Mouse (Mus musculus): ENCODE results near the gene Gm5129. TPM values are rescaled to one million over a fixed set of nuclear protein-coding genes. Genes with fewer than 3 reads are reported as not detected.

The Gm5129 gene
- polyA plus RNA-seq, 1 experiment from 2014 or later: not detected

DNA sequence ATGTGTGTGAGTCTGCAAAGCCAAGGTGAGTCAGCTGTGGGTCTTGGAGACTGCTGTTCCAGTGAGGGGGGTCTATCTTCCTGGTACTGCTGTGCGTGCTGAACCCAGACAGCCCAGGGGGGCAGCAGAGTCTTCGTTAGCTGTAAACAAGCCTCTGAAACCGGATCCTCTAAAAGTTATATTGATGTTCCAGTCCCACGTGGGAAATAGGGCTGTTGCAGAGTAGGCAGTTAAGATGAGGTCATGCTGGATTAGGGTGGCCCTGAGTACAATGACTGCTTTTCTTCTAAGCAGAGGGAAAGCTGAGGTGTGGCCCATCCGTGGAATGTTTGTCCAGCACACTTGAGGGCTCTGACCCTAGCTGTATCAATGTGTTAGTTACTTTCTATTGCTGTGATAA, 27.5 kb downstream of the Gm5129 start:
- Histone ChIP-seq H3K36me3 (replicated peaks) (no peaks in the 10 kb centered on the region), H3K4me1 (peaks cover 5% of the 10 kb centered on the region; the same call in 1 of the 2 replicates), H3K4me3 (no peak overlapping the region), H3K27me3 (replicated peaks; ENCODE audit: low read depth, poor library complexity, severe bottlenecking) (no peaks in the 10 kb centered on the region), H3K9me3 (no peaks in the 10 kb centered on the region), H3K27ac (replicated peaks) (no peak overlapping the region)
- 17% methylated on average over 5 of the region's 5 CpGs for WGBS
- DNase-seq (ENCODE audit: low spot score): peak; percentile 30

DNA sequence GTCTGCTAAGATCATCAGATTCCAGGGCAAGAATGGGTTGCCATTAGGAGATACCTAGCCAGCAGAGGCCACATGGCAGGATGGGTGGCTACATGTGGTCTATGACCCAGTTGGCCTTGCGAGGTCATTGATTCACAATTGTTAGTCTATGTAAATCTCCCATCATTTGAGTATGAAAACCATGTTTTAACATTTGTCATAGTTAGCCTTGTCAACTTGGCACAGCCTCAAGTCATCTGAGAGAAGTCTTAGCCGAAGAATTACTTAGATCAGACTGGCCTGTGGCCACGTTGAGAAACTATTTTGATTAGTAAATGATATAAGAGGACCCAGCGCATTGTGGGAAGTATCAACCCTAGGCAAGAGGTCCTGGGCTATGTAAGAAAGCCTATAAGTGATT, 28.5 kb downstream of the Gm5129 start:
- Histone ChIP-seq H3K9me3 (no peaks in the 10 kb centered on the region), H3K36me3 (replicated peaks) (no peaks in the 10 kb centered on the region), H3K27ac (replicated peaks) (no peak overlapping the region), H3K4me1 (peaks cover 5% of the 10 kb centered on the region; the same call in 1 of the 2 replicates), H3K4me3 (no peak overlapping the region), H3K27me3 (replicated peaks; ENCODE audit: low read depth, poor library complexity, severe bottlenecking) (no peaks in the 10 kb centered on the region)
- 89% methylated on average over 4 of the region's 4 CpGs for WGBS
- DNase-seq (ENCODE audit: low spot score): no peak

DNA sequence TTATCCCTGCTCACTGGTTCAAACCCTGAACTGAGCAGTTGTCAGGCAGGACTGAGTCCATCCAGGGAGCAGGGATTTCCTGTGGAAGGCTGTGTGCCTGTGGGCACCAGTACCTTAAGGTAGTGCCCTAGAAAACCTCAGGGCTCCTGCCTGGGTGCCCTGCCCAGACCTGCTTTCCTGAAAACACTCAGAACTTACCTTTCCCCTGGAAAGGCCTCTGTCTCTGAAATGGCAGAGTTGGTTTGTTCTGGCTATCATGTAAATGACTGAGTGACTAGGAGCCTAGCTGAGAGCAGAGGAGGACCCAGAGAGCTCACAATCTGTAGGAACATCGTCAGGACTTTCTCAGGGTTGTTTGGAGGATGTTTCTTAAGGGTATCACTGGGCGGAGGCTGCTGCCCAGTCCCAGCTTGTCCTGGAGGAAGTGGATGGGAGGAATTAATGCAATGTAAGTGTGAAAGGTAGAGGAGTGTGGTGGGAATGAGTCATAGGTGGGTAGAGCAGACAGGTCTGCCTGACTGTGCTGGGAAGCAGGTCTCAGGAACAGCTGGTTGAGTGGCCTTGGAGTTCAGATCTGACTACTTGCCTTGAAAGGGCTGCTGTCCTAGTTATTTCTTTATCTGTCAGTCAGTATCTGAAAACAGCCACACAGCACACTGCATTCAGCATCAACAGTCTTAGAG, 36.1 kb downstream of the Gm5129 start:
- Histone ChIP-seq H3K9me3 (no peaks in the 10 kb centered on the region), H3K36me3 (replicated peaks) (no peaks in the 10 kb centered on the region), H3K4me3 (no peak overlapping the region), H3K27ac (replicated peaks) (no peak overlapping the region), H3K4me1 (no peaks in the 10 kb centered on the region), H3K27me3 (replicated peaks; ENCODE audit: low read depth, poor library complexity, severe bottlenecking) (no peaks in the 10 kb centered on the region; the same call in 1 of the 2 replicates)
- DNase-seq (ENCODE audit: low spot score): no peak
- 82% methylated on average over 2 of the region's 2 CpGs for WGBS

DNA sequence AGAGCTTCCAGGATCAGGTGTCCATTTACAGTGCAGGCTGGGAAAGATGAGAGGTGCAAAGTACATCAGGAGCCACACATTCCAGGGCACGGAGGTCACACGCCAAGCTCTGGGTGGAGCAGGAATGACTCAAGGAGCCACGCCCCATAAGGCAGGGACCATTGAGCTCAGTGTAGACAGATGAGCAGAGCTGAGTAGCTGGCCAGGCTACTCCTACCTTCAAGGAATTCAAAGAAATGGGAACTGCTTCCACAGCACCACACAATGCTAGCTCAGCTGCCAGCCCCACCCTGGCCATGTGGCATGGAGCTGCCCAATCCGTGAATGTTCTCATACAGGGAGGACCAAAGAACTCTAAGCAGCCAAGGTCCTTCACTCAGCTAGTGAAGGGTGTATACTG, 37.2 kb downstream of the Gm5129 start:
- no peaks in the 10 kb centered on the region for H3K36me3 ChIP-seq (replicated peaks)
- DNase-seq (ENCODE audit: low spot score): no peak

DNA sequence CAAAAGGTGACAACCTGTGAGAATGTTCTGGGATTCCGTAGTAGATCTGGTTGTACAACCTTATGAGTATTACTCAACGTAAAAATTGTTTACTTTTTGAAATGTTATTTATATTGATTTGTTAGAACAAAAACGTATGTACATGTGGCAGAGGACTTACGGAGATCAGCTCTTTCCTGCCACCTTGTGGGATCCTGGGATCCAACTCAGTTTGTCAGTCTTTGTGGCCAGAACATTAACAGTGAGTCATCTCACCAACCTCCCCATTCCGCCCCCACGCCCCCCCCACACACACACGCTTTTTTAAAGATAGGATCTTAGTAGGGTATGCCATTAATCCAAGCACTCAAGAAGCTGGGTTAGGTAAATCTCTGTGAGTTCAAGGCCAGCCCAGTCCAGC, 47.4 kb downstream of the Gm5129 start:
- Histone ChIP-seq H3K27ac (replicated peaks) (no peak overlapping the region), H3K4me1 (no peaks in the 10 kb centered on the region), H3K9me3 (no peaks in the 10 kb centered on the region), H3K36me3 (replicated peaks) (no peaks in the 10 kb centered on the region), H3K27me3 (replicated peaks; ENCODE audit: low read depth, poor library complexity, severe bottlenecking) (no peaks in the 10 kb centered on the region), H3K4me3 (no peak overlapping the region)
- 68% methylated on average over 7 of the region's 7 CpGs for WGBS
- DNase-seq (ENCODE audit: low spot score): no peak

More for the DNA sequence above, 37.2 kb downstream of the Gm5129 start:
- WGBS: 82% methylated on average over 4 of the region's 4 CpGs
- no peaks in the 10 kb centered on the region for H3K9me3 ChIP-seq
- no peak overlapping the region for H3K4me3 ChIP-seq
- H3K27me3 ChIP-seq (replicated peaks; ENCODE audit: low read depth, poor library complexity, severe bottlenecking): no peaks in the 10 kb centered on the region; the same call in 1 of the 2 replicates
- H3K27ac ChIP-seq (replicated peaks): no peak overlapping the region
- H3K4me1 ChIP-seq: no peaks in the 10 kb centered on the region

DNA sequence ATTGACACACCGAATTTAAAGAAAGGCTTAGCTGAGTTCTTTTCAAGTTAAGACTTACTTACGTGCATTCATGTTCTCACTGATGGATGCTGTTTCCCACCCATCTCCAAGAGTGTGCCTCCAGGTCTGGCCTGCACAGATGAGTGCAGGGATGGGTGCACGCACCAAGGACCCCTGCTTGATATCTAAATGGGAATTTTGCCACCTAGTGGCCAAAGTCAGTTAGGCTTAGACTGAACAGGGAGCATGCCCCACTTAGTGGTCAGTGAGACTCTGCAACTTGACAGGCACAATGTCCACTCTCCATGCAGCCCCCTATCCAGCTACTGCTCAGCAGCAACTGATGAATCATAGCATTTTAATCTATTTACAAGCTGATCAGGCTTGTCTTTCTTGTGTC, 48.1 kb downstream of the Gm5129 start:
- H3K4me1 ChIP-seq: no peaks in the 10 kb centered on the region
- DNase-seq (ENCODE audit: low spot score): peak; percentile 44
- 0 out of 2 replicates have a peak, but pooled peaks cover 1% of the 10 kb centered on the region for H3K36me3 ChIP-seq (replicated peaks)
- no peak overlapping the region for H3K27ac ChIP-seq (replicated peaks)
- no peaks in the 10 kb centered on the region for H3K27me3 ChIP-seq (replicated peaks; ENCODE audit: low read depth, poor library complexity, severe bottlenecking)
- H3K9me3 ChIP-seq: no peaks in the 10 kb centered on the region
- 51% methylated on average over 3 of the region's 3 CpGs for WGBS
- H3K4me3 ChIP-seq: no peak overlapping the region

Other genes with a start within 250 kb of the Gm5129 start
- 29.9 and 31.9 TPM in 2 replicates for gene Ube3c, start 166.7 kb downstream of the Gm5129 start, polyA plus RNA-seq (2016; fragmentation: Nextera tagmentation; extraction: Ambion mirVana)
- gene Dnajb6, start 248 bp downstream of the Gm5129 start, polyA plus RNA-seq (2016; fragmentation: Nextera tagmentation; extraction: Ambion mirVana): 173 and 181 TPM in 2 replicates